Mouse (Mus musculus) embryonic stem cell, embryonic (primary cell): ENCODE results near the gene Agbl2.
"Not testable (repeated sequence)": the region's sequence is repeated elsewhere in the genome, so short reads cannot be mapped to it uniquely, and the experiment has no call there.

ENCODE experiments used
- CTCF ChIA-PET, 4 experiments: fragments of 300-600 bp in 2 of 4; fragments of 350-600 bp in 2 of 4; sonication (Branson Sonifier 250); formaldehyde crosslinking; loops; one replicate each; lab custom pipeline; 2022; ENCODE audit warnings: inconsistent platforms in 2 of 4; lab: Charles Lee
- POLR2A ChIA-PET, 4 experiments: fragments of 300-600 bp in 2 of 4; fragments of 350-600 bp in 2 of 4; sonication (Branson Sonifier 250); formaldehyde crosslinking; loops; one replicate each; lab custom pipeline; 2022; ENCODE audit warnings: antibody characterized with exemption in 4 of 4, inconsistent platforms in 1 of 4; lab: Charles Lee

The Agbl2 gene

DNA sequence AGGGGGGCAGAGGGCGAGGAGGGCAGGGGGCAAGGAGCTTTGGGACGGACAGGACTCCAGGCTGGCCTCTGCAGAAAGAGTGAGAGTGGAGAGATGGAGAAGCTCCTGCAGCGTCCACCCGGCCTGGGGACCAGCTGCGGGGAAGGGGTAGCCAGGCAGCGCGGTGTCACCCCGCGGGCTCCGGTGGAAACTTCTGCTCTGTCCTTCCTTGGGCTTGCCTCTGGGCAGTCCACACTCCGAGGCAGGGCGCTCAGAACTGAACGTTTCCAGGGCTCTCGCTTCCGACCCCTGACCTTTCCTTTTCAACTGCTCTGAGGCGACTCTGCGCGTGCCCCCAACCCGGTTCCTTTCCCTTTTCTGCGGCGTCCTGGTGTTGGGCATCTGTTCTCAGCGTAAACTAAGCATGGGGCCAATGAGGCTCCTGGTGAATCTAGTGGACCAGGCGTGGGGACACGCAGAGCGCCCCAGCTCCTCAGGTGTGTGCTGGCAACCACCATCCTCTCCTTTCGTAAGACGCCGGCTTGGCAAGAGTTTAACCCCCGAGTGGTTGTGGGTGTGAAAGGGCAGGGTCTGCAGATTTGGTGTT, 467 bp downstream of the Agbl2 start:
- ChIA-PET POLR2A (interaction anchor here in 3 of 4 experiments (0.7 to 3.2 kb wide), 13 partner anchors 8 to 881 kb away, joined by 3 to 11 read pairs (median 3); partner anchors contain the start of gene Fnbp4 (in 2 of the 3)), CTCF (interaction anchor here in 2 of 4 experiments (0.5 to 0.6 kb wide), 2 partner anchors 8 to 38 kb away, joined by 4 read pairs; no protein-coding TSS in a partner anchor)

DNA sequence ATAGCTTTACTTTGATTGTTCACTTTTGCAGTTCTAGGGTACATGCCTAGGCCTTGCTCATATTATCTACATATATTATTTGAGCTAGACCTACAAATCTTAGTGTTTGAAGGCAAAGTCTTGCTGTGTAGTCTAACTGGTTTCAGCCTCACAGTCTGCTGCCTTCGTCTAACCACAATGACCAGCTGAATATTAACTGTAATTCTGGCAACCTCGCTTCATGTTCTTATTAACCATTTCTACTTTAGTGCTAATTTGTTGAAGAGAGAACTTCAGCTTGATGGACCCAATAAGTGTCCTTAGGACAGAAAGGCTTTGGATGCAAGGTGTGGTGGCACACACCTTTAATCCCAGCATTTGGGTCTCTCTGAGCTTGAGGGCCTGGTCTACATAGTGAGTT, 5.6 kb downstream of the Agbl2 start:
- CTCF ChIA-PET: no interaction called here
- POLR2A ChIA-PET: interaction anchor here in 3 of 4 experiments (0.6 to 0.8 kb wide), 3 partner anchors 43 to 1016 kb away, joined by 3 read pairs; no protein-coding TSS in a partner anchor

DNA sequence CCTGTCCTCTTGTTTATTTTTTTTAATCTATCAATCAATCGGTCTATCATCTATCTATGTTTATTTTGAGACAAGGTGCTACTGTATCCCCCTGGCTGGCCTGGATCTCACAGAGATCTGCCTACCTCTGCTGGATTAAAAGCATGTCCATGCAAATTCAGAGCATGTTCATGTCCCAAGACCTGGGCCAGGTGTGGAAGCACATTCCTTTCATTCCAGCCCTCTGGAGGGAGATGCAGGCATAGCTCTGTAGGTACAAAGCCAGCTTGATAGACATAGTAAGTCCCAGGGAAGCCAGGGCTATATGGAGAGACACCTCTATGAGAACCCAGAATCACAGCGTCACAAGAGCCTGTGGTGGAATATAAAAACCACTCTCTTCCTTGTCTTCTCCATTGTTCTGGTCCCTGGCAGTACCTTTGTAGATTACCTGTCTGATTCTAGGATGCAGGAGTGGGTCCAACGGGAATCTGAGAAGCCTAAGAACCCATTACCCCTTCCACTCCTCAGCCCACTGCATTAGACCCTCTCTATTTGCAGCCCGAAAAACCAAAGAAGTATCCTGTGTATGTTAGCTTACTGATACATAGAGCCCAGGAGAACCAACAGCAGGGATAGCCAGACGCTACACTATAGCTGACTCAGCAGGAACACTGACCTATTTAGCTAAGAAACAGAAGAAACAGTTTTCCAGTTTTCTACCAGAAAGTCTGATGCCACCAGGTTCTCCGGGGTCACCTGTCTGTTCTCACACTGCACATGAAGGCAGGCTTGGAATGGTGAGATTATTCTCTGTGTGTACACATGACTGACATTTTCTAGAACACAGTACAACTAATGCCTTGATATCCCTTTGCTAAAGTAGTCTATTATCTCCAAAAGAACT, 26.0 kb downstream of the Agbl2 start:
- ChIA-PET CTCF (interaction anchor here in 1 of 4 experiments (1.5 kb wide), 1 partner anchor 10 kb away, joined by 3 read pairs; no protein-coding TSS in a partner anchor), POLR2A (interaction anchor here in 2 of 4 experiments (0.5 to 1.5 kb wide), 2 partner anchors 11 to 38 kb away, joined by 3 to 4 read pairs; no protein-coding TSS in a partner anchor)

GRCm38 (mm10) chr2:90810751-90811150, 28.2 kb downstream of the Agbl2 start:
- POLR2A ChIA-PET: interaction anchor here in 1 of 4 experiments (1.2 kb wide), 1 partner anchor 8 kb away, joined by 3 read pairs; no protein-coding TSS in a partner anchor
- CTCF ChIA-PET: interaction anchor here in 1 of 4 experiments (1.1 kb wide), 1 partner anchor 8 kb away, joined by 3 read pairs; no protein-coding TSS in a partner anchor

DNA sequence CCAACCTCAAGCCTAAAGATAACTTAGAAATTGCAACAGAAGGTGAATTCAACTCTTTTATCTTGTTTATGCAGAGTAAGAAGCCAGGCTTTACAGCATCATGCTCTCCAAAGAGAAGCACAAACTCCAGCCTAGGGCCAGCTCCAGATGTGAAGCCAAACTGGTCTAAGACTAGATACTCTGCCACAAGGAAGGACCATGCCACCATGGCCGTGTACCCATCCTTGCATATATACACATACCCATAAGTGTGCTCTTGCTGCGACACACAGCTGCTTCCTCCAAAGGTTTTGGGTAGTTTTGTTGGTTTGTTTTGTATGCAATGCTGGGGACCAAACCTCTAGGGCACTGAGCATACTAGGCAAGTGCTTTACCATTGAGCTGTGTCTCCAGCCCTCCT, 32.7 kb downstream of the Agbl2 start:
- POLR2A ChIA-PET: interaction anchor here in 2 of 4 experiments (0.6 to 1.0 kb wide), 2 partner anchors 13 to 59 kb away, joined by 4 to 8 read pairs; no protein-coding TSS in a partner anchor
- CTCF ChIA-PET: no interaction called here

GRCm38 (mm10) chr2:90816144-90816543, 33.6 kb downstream of the Agbl2 start:
- POLR2A ChIA-PET: no interaction called here
- CTCF ChIA-PET: no interaction called here

- CTCF ChIA-PET: interaction anchor here in 2 of 4 experiments (0.6 to 1.1 kb wide), 3 partner anchors 8 to 331 kb away, joined by 3 read pairs; no protein-coding TSS in a partner anchor
- POLR2A ChIA-PET: interaction anchor here in 1 of 4 experiments (1.1 to 1.9 kb wide), 2 partner anchors 8 to 11 kb away, joined by 3 to 4 read pairs; no protein-coding TSS in a partner anchor
Observed at GRCm38 (mm10) chr2:90818710-90819109, 36.2 kb downstream of the Agbl2 start.

DNA sequence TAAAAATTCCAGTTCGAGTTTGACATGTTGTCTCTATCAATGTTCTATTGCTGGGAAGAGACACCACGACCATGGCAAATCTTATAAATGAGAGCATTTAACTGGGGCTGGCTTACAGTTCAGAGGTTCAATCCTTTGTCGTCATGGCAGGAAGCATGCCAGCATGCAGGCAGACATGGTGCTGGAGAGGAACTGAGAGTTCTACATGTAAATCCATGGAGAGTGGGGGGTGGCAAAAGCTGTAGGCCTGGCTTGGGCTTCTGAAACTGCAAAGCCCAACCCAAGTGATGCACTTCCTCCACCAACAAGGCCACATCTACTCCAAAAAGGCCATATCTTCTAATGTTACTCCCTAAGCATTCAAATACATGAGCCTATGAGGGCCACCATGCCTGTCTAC, 38.4 kb downstream of the Agbl2 start:
- ChIA-PET CTCF (interaction anchor here in 3 of 4 experiments (0.6 to 0.7 kb wide), 3 partner anchors 18 to 38 kb away, joined by 3 to 5 read pairs (median 4); partner anchors contain the start of gene Agbl2 (in 1 of the 3)), POLR2A (interaction anchor here in 1 of 4 experiments (0.7 kb wide), 1 partner anchor 1117 kb away, joined by 4 read pairs; no protein-coding TSS in a partner anchor)

- POLR2A ChIA-PET: interaction anchor here in 2 of 4 experiments (0.7 to 1.2 kb wide), 4 partner anchors 11 to 251 kb away, joined by 3 to 8 read pairs (median 4); partner anchors contain the start of gene Agbl2 (in 1 of the 2)
- CTCF ChIA-PET: interaction anchor here in 1 of 4 experiments (0.7 kb wide), 1 partner anchor 1539 kb away, joined by 8 read pairs; no protein-coding TSS in a partner anchor
Observed at GRCm38 (mm10) chr2:90822978-90823377, 40.5 kb downstream of the Agbl2 start.

GRCm38 (mm10) chr2:90823781-90824180, 41.3 kb downstream of the Agbl2 start:
- CTCF ChIA-PET: interaction anchor here in 1 of 4 experiments (0.7 kb wide), 1 partner anchor 1539 kb away, joined by 8 read pairs; no protein-coding TSS in a partner anchor

GRCm38 (mm10) chr2:90824528-90824927, 42.0 kb downstream of the Agbl2 start:
- POLR2A ChIA-PET, CTCF ChIA-PET: not testable (repeated sequence)

More at GRCm38 (mm10) chr2:90823781-90824180, 41.3 kb downstream of the Agbl2 start:
- POLR2A ChIA-PET: interaction anchor here in 1 of 4 experiments (0.8 kb wide), 1 partner anchor 252 kb away, joined by 8 read pairs; no protein-coding TSS in a partner anchor

DNA sequence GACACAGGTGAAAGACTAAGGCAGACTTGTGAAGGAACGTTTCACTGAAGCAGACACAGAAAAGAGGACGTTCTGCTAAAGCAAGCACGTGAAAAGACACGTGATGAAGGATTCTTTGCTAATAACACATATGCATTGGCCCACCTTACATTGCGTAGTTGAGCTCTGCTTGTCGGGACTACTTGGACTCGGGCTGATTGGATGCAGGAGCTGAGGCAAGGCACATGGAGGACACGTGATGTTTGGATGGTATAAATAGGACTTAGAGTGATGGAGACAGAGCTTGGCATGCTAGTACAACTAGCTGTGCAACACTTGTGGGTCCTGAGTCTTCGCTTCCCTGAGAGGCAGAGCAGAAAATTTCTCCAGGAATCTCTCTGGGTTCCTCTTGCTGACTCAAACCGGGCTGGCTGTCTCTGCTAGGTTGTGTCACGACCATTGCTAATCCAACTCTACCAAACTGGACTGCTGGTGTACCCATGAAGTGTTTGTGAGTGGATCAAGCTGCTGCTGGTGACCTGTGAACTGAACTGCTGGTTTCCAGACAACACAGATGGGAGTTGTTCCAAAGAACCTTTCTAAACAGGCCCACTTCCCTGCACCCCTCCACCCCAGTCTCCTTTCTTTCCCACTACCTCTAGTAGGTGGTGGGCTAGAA, 43.1 kb downstream of the Agbl2 start:
- CTCF ChIA-PET: no interaction called here
- POLR2A ChIA-PET: no interaction called here

DNA sequence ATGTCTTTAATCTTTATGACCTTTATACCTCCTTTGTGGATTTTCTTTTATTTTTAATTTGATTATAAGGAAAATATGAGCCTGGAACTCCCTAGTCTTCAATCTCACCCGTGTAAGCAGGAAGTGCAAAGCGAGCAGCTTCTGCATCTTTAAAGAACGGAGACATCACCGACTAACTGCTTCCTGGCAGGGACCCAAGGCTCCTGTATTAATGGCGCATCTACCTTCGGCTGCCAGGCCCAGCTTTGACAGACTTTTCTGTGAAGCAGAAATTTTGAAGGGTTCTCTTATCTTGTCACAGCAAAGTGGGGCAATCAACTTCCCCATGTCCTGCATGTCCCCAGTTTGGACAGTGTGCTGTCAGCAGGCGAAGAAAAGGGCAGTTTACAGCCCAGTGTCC, 46.2 kb downstream of the Agbl2 start:
- ChIA-PET POLR2A (no interaction called here), CTCF (no interaction called here)

GRCm38 (mm10) chr2:90833502-90833901, 51.0 kb downstream of the Agbl2 start:
- ChIA-PET POLR2A (interaction anchor here in 2 of 4 experiments (0.5 to 1.3 kb wide), 5 partner anchors 11 to 256 kb away, joined by 3 to 4 read pairs (median 3); partner anchors contain the start of gene Mtch2 (in 1 of the 2)), CTCF (interaction anchor here in 1 of 4 experiments (0.6 kb wide), 1 partner anchor 247 kb away, joined by 3 read pairs; no protein-coding TSS in a partner anchor)

GRCm38 (mm10) chr2:90838621-90839020, 56.1 kb downstream of the Agbl2 start:
- ChIA-PET POLR2A (no interaction called here), CTCF (no interaction called here)

DNA sequence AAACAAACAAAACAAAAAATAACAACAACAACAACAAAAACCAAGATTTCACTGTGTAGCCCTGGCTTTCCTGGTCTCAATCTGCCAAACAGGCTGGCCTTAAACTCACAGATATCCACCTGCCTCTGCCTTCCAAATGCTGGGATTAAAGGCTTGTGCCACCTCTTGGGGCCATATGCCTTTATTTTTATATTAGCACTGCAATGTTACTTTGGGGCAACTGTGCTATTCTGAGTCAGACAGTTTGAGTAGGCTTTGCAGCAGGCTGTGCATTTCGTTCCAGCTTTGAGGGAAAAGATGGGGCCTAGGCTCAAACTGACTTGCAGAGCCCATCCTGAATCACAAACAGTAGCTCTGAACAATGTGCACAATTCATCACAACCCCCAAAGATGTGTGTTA, 61.1 kb downstream of the Agbl2 start:
- POLR2A ChIA-PET: no interaction called here

DNA sequence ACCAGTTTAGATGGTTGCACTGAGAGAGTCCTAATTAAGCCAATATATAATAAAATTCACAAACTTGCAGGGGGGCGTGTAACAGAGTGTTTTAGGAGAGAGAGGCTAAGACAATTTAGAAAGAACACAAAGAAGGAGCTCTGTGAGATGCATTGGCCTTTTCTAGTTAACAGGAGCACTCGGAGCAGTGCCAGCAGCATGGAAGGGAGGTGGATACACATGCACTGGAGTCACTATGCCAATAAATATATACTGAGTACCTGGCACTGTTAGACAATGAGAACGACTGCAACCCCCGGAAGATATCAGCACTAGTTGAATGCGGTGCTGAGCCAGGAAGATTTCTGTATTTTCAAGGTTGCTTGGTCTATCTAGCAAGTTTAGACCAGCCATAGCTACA, 61.7 kb downstream of the Agbl2 start:
- CTCF ChIA-PET: no interaction called here
- POLR2A ChIA-PET: interaction anchor here in 1 of 4 experiments (0.6 kb wide), 1 partner anchor 287 kb away, joined by 3 read pairs; no protein-coding TSS in a partner anchor

More for the DNA sequence above, 61.1 kb downstream of the Agbl2 start:
- CTCF ChIA-PET: no interaction called here

- ChIA-PET CTCF (no interaction called here), POLR2A (interaction anchor here in 1 of 4 experiments (0.5 to 1.4 kb wide), 4 partner anchors 17 to 60 kb away, joined by 3 to 4 read pairs (median 3); no protein-coding TSS in a partner anchor)
Observed at GRCm38 (mm10) chr2:90845234-90845633, 62.7 kb downstream of the Agbl2 start.
